Mouse (Mus musculus): ENCODE data around the gene Arhgef12.

- TF ChIP-seq CTCF (IDR thresholded peaks at IDR 0.05; ENCODE audit: low read depth, low read length) (no peak), POLR2A (IDR thresholded peaks at IDR 0.05; ENCODE audit: extremely low read depth, insufficient read depth, low read length) (no peak)
Observed at GRCm38 (mm10) chr9:43109125-43109524, 2.1 kb upstream of the Arhgef12 start.
